Mouse (Mus musculus) embryonic facial prominence, embryonic 14.5 days (tissue): ENCODE data around the gene Fam89a. TPM values are rescaled to one million over a fixed set of nuclear protein-coding genes. Genes with fewer than 3 reads are reported as not detected.

Experiments used
- ATAC-seq: fragments of 200-750 bp; cut with Nextera tagmentation; 2 replicates; pipeline ENCODE4 v1.8.0; 2017; ENCODE audit warnings: low read depth, moderate number of reproducible peaks, moderate TSS enrichment
- DNase-seq: peaks from one replicate; pipeline ENCODE4 v3.0.0-alpha.2; 2015; ENCODE audit warnings: low spot score
- H3K27ac ChIP-seq: fragments of 300-500 bp; sonication (generic); replicated peaks from 2 replicates; pipeline ENCODE4 v1.5.1; 2014; ENCODE audit warnings: low read depth, mild to moderate bottlenecking, low read length, moderate library complexity
- H3K27me3 ChIP-seq: fragments of 300-500 bp; sonication (generic); replicated peaks from 2 replicates; pipeline ENCODE4 v1.6.1; 2014; ENCODE audit warnings: low read length; ENCODE audit not compliant: control insufficient read depth, insufficient read depth
- H3K36me3 ChIP-seq: fragments of 300-500 bp; sonication (generic); 2 replicates; pipeline ENCODE4 v1.6.1; 2014; ENCODE audit warnings: low read length, mixed read lengths; ENCODE audit not compliant: control insufficient read depth, insufficient read depth
- H3K4me1 ChIP-seq: fragments of 300-500 bp; sonication (generic); 2 replicates; pipeline ENCODE4 v1.6.1; 2014; ENCODE audit warnings: antibody characterized with exemption, low read length; ENCODE audit not compliant: control insufficient read depth, insufficient read depth
- H3K4me2 ChIP-seq: fragments of 300-500 bp; sonication (generic); 2 replicates; pipeline ENCODE4 v1.6.1; 2014; ENCODE audit warnings: low read depth, mild to moderate bottlenecking, low read length, moderate library complexity, mixed read lengths
- H3K4me3 ChIP-seq: fragments of 300-500 bp; sonication (generic); 2 replicates; pipeline ENCODE4 v1.5.1; 2014; ENCODE audit warnings: low read depth, mild to moderate bottlenecking, low read length
- H3K9ac ChIP-seq: fragments of 300-500 bp; sonication (generic); 2 replicates; pipeline ENCODE4 v1.6.1; 2014; ENCODE audit warnings: low read depth, mild to moderate bottlenecking, low read length, moderate library complexity, mixed read lengths
- H3K9me3 ChIP-seq: fragments of 300-500 bp; sonication (generic); 2 replicates; pipeline ENCODE4 v1.6.1; 2016; ENCODE audit warnings: low read length; ENCODE audit not compliant: control insufficient read depth
- WGBS: fragments of 180-500 bp; shearing (Covaris S2); extraction: QIAGEN DNeasy Blood & Tissue Kit; methylation state at CpG from one replicate; pipeline ENCODE4 v1.1.7; 2014; 5-methylcytosine and 5-hydroxymethylcytosine counted together
- polyA plus RNA-seq: library from polyadenylated mRNA; unstranded; fragments of >200 nt; fragmentation: Nextera tagmentation; extraction: Ambion mirVana; gene quantifications from 2 replicates; pipeline ENCODE4 v1.2.1, GENCODE M21; 2014

Gene Fam89a
- polyA plus RNA-seq, 1 experiment from 2014 or later, result 4.5 TPM

DNA sequence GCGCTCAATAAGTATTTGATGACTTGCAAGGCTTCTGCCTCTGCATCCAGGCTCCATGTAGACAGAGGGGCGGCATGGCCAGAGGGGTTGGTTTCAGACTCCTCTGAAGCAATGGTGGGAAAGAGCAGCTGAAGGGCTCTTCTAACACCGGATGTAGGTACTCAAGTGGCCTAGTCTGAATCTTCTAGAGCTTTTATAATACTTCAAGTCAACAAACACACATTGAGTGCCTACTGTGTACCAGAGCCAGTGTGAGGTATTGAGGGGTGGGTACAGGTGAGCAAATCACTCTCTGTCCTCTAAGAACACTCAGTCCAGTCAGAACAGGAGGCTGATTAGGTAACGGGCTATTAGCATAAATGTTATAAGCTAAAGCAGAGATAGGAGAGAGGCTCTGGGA, 59.9 kb downstream of the Fam89a start:
- Histone ChIP-seq H3K4me3 (no peak overlapping the region), H3K27me3 (no peaks in the 10 kb centered on the region), H3K4me1 (no peaks in the 10 kb centered on the region), H3K9ac (no peak overlapping the region), H3K27ac (no peak overlapping the region), H3K9me3 (no peaks in the 10 kb centered on the region), H3K4me2 (no peak overlapping the region), H3K36me3 (peaks cover 39% of the 10 kb centered on the region)
- no peak for ATAC-seq
- DNase-seq, result no peak
- 93% methylated on average over 4 of the region's 4 CpGs for WGBS

Other genes with a start within 250 kb of the Fam89a start
- gene Cog2, start 231.1 kb downstream of the Fam89a start, polyA plus RNA-seq, result 36.6 and 39.0 TPM in 2 replicates
- 1.7 and 3.3 TPM in 2 replicates for gene Agt, start 182.1 kb downstream of the Fam89a start, polyA plus RNA-seq
- 0.10 TPM in 1 of 2 replicates, not detected in the other for gene Capn9, start 175.7 kb downstream of the Fam89a start, polyA plus RNA-seq
- gene 2310022B05Rik, start 88.5 kb downstream of the Fam89a start, polyA plus RNA-seq, result 45.5 and 46.4 TPM in 2 replicates
- 47.9 and 49.4 TPM in 2 replicates for gene Ttc13, start 29.8 kb downstream of the Fam89a start, polyA plus RNA-seq
- gene Arv1, start 29.7 kb downstream of the Fam89a start, polyA plus RNA-seq, result 16.1 and 20.0 TPM in 2 replicates
- gene Trim67, start 41.3 kb upstream of the Fam89a start, polyA plus RNA-seq, result 0.97 and 1.1 TPM in 2 replicates
- 96.4 and 97.8 TPM in 2 replicates for gene Gnpat, start 111.2 kb upstream of the Fam89a start, polyA plus RNA-seq
- 35.3 and 36.5 TPM in 2 replicates for gene 2810004N23Rik, start 111.3 kb upstream of the Fam89a start, polyA plus RNA-seq
- gene Exoc8, start 145.9 kb upstream of the Fam89a start, polyA plus RNA-seq, result 5.4 and 7.2 TPM in 2 replicates
- 9.8 and 10.0 TPM in 2 replicates for gene Sprtn, start 146.1 kb upstream of the Fam89a start, polyA plus RNA-seq
- gene Egln1, start 197.5 kb upstream of the Fam89a start, polyA plus RNA-seq, result 17.1 and 17.2 TPM in 2 replicates